Mouse (Mus musculus): Measurements from ENCODE around the gene Unc5cl.

GRCm38 (mm10) chr17:48552532-48552915, 97.8 kb downstream of the Unc5cl start:
- TF ChIP-seq POLR2A (IDR thresholded peaks at IDR 0.05; ENCODE audit: low read depth, low read length), result no peak
- no peak for TF ChIP-seq CTCF (conservative IDR thresholded peaks at IDR 0.05; ENCODE audit: insufficient read depth, insufficient read length, low read depth, low read length)

Data from kidney, adult 2 months (tissue).